Mouse (Mus musculus) CH12.LX (cell line): ENCODE data around the gene Dusp19. TPM values are rescaled to one million over a fixed set of nuclear protein-coding genes. Genes with fewer than 3 reads are reported as not detected.

Source experiments
- DNase-seq: peaks from one replicate; pipeline ENCODE4 v3.0.0-alpha.2; 2013; ENCODE audit errors: extremely low read depth
- H3K27ac ChIP-seq: 2 replicates; pipeline ENCODE4 v1.5.1; 2012; ENCODE audit warnings: low read depth, mild to moderate bottlenecking, control low read depth, moderate library complexity; ENCODE audit not compliant: insufficient read depth
- H3K27me3 ChIP-seq: replicated peaks from 2 replicates; pipeline ENCODE3; 2012; ENCODE audit warnings: inconsistent platforms
- H3K36me3 ChIP-seq, 2 experiments: replicated peaks in 1 of 2; 2 replicates each; pipeline versions ENCODE3 to v1.6.1; 2012; ENCODE audit warnings: inconsistent platforms in 1 of 2, low read length in 1 of 2, mild to moderate bottlenecking in 1 of 2, mixed read lengths in 1 of 2, moderate library complexity in 1 of 2; ENCODE audit not compliant: control insufficient read depth in 1 of 2, insufficient read depth in 1 of 2
- H3K4me1 ChIP-seq, 2 experiments: 2 replicates each; pipeline ENCODE4 v1.6.1; 2012; ENCODE audit warnings: inconsistent platforms in 1 of 2, moderate library complexity in 1 of 2; ENCODE audit not compliant: insufficient read depth in 2 of 2, control insufficient read depth in 1 of 2
- H3K4me2 ChIP-seq: 2 replicates; pipeline ENCODE4 v1.6.1; 2012; ENCODE audit warnings: low read depth, mild to moderate bottlenecking, control low read depth; ENCODE audit not compliant: poor library complexity, insufficient read depth, severe bottlenecking
- H3K4me3 ChIP-seq, 3 experiments: fragments of 150-350 bp in 1 of 3; sonication (generic) in 1 of 3; replicated peaks in 1 of 3; 2 replicates each; pipeline versions ENCODE3 to v1.5.1; 2011 to 2012; ENCODE audit warnings: low read depth in 2 of 3, low read length in 2 of 3, mild to moderate bottlenecking in 2 of 3, moderate library complexity in 2 of 3, control low read depth in 1 of 3, improper control_type of control experiment in 1 of 3, inconsistent platforms in 1 of 3, mixed read lengths in 1 of 3; ENCODE audit not compliant: poor library complexity in 1 of 3
- H3K79me2 ChIP-seq: replicated peaks from 2 replicates; pipeline ENCODE4 v1.6.1; 2012; ENCODE audit warnings: mild to moderate bottlenecking, moderate library complexity; ENCODE audit not compliant: control insufficient read depth, poor library complexity, insufficient read depth, severe bottlenecking; ENCODE audit errors: extremely low read depth
- H3K9ac ChIP-seq: 2 replicates; pipeline ENCODE4 v1.6.1; 2012; ENCODE audit warnings: low read depth, mild to moderate bottlenecking, control low read depth, moderate library complexity; ENCODE audit not compliant: insufficient read depth
- H3K9me3 ChIP-seq: replicated peaks from 2 replicates; pipeline ENCODE3; 2012; ENCODE audit warnings: low read length, inconsistent platforms, mixed read lengths
- CHD2 ChIP-seq: IDR thresholded peaks from 2 replicates; pipeline ENCODE4 v1.6.1; 2011; ENCODE audit warnings: low read length, improper control_type of control experiment
- EP300 ChIP-seq: IDR thresholded peaks from 2 replicates; pipeline ENCODE4 v1.6.1; 2011; ENCODE audit warnings: low read length, improper control_type of control experiment
- ETS1 ChIP-seq: conservative IDR thresholded peaks from 2 replicates; pipeline ENCODE4 v1.6.1; 2012; ENCODE audit warnings: low read depth, mild to moderate bottlenecking, inconsistent platforms, low read length, improper control_type of control experiment, moderate library complexity
- GABPA ChIP-seq: IDR thresholded peaks from 2 replicates; pipeline ENCODE4 v1.6.1; 2012; ENCODE audit warnings: low read depth, low read length, improper control_type of control experiment, inconsistent platforms; ENCODE audit not compliant: insufficient replicate concordance
- IRF4 ChIP-seq: IDR thresholded peaks from 2 replicates; pipeline ENCODE4 v1.6.1; 2014; ENCODE audit warnings: low read depth, mild to moderate bottlenecking, inconsistent platforms, low read length, improper control_type of control experiment
- KAT2A ChIP-seq: IDR thresholded peaks from 2 replicates; pipeline ENCODE4 v1.6.1; 2012; ENCODE audit warnings: low read length, improper control_type of control experiment, inconsistent platforms; ENCODE audit not compliant: insufficient replicate concordance
- MEF2A ChIP-seq: IDR thresholded peaks from 2 replicates; pipeline ENCODE4 v1.6.1; 2014; ENCODE audit warnings: low read depth, mild to moderate bottlenecking, inconsistent platforms, low read length, improper control_type of control experiment, borderline replicate concordance
- MYC ChIP-seq: IDR thresholded peaks from 2 replicates; pipeline ENCODE4 v1.6.1; 2011; ENCODE audit warnings: low read depth, mild to moderate bottlenecking, improper control_type of control experiment, low read length
- PAX5 ChIP-seq: IDR thresholded peaks from 2 replicates; pipeline ENCODE4 v1.6.1; 2012; ENCODE audit warnings: low read length, inconsistent platforms, mixed read lengths
- POLR2A ChIP-seq: IDR thresholded peaks from 2 replicates; pipeline ENCODE4 v1.6.1; 2011; ENCODE audit warnings: low read depth, mild to moderate bottlenecking, improper control_type of control experiment, low read length
- POLR2AphosphoS2 ChIP-seq: IDR thresholded peaks from 2 replicates; pipeline ENCODE4 v1.6.1; 2011; ENCODE audit warnings: low read depth, low read length, improper control_type of control experiment
- RAD21 ChIP-seq: IDR thresholded peaks from 2 replicates; pipeline ENCODE4 v1.6.1; 2011; ENCODE audit warnings: low read depth, mild to moderate bottlenecking, low read length, improper control_type of control experiment, moderate library complexity
- SIN3A ChIP-seq: IDR thresholded peaks from 2 replicates; pipeline ENCODE4 v1.6.1; 2012; ENCODE audit warnings: low read length, improper control_type of control experiment, inconsistent platforms
- TBP ChIP-seq: conservative IDR thresholded peaks from 2 replicates; pipeline ENCODE4 v1.6.1; 2011; ENCODE audit warnings: low read depth, low read length, improper control_type of control experiment
- UBTF ChIP-seq: IDR thresholded peaks from 2 replicates; pipeline ENCODE4 v1.6.1; 2012; ENCODE audit warnings: low read depth, mild to moderate bottlenecking, inconsistent platforms, low read length, improper control_type of control experiment, moderate library complexity
- USF1 ChIP-seq: IDR thresholded peaks from 2 replicates; pipeline ENCODE4 v1.6.1; 2014; ENCODE audit warnings: low read depth, mild to moderate bottlenecking, inconsistent platforms, low read length, improper control_type of control experiment
- ZKSCAN1 ChIP-seq: IDR thresholded peaks from 2 replicates; pipeline ENCODE4 v1.6.1; 2012; ENCODE audit warnings: low read depth, inconsistent platforms, low read length, improper control_type of control experiment, borderline replicate concordance
- ZNF384 ChIP-seq: IDR thresholded peaks from 2 replicates; pipeline ENCODE4 v1.6.1; 2012; ENCODE audit warnings: low read depth, low read length, improper control_type of control experiment, inconsistent platforms
- dilution Hi-C: fragments of 300-500 bp; cut with MboI; formaldehyde crosslinking; loops from 2 replicates; pipeline ENCODE4 v1.14.3; 2020; ENCODE audit warnings: low sequenced_read_pairs; ENCODE audit not compliant: extremely low pct_unique_long_range_greater_than_20kb, extremely low pct_ligation_motif_present
- in situ Hi-C: fragments of 300-500 bp; cut with MboI; formaldehyde crosslinking; loops from 3 replicates; pipeline ENCODE4 v1.14.3; 2019; ENCODE audit warnings: low sequenced_read_pairs, low pct_ligation_motif_present, low pct_unique_long_range_greater_than_20kb, mixed read lengths
- polyA plus RNA-seq: library from polyadenylated mRNA; unstranded; fragments of >175 nt; gene quantifications from 2 replicates; pipeline ENCODE4 v1.2.1, GENCODE M21; 2012; ENCODE audit warnings: low read depth; ENCODE audit not compliant: insufficient read length
- total RNA-seq, 2 experiments: library from RNA; depleted of rRNA; stranded (reverse); fragments of 300-350 nt in 1 of 2; fragments of >200 nt in 1 of 2; gene quantifications; 2 replicates each; pipeline ENCODE4 v1.2.3; 2012 to 2014

The Dusp19 gene
- total and polyA plus RNA-seq, 3 experiments: 19.0 to 27.3 (median 23.1) TPM

DNA sequence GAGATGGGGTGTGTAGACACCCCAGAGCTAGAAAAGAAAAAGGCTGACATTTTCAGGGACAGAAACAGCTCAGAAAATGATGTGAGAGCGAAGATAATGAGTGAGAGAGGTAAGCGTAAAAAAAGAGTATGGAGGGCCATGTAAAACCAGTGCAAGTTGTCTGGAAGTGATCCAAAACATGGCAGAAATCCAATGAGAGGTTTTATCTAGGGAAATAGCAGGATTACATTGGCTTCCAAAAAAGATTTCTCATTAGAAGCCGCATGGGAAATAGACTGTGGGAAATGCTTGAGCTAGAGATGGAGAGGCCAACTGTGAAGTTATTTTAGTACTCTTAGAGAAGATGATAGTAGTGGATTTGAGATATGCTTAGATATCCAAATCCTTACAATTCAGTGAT, 5.1 kb downstream of the Dusp19 start:
- H3K36me3 ChIP-seq: peaks cover 11 to 49% of the 10 kb centered on the region in 2 experiments

DNA sequence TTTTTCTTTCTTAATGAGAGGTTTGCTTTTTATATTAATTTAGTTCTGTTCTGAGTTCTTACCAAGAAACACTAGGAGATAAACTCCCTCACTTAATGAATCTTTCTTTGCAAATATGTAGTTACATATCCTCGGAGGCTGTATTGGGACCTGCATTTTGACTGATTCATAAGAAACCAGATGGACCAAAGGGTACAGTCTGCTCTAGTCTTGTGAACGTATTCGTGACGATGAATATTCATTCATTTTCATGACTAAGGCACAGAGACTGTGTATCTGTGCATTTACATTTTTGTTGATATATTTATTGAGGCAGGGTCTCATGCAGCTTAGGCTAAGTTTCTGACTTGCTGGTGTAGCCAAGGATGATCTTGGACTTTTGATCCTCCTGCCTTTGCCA, 7.7 kb downstream of the Dusp19 start:
- Histone ChIP-seq H3K9ac (no peak overlapping the region), H3K79me2 (no peaks in the 10 kb centered on the region), H3K4me3 (no peak overlapping the region), H3K9me3 (no peaks in the 10 kb centered on the region), H3K4me1 (peaks cover 0 to 1% of the 10 kb centered on the region in 2 experiments; a peak in 2 of 4 replicates), H3K27ac (no peak overlapping the region), H3K4me2 (no peak overlapping the region), H3K36me3 (peaks cover 12 to 59% of the 10 kb centered on the region in 2 experiments), H3K27me3 (no peaks in the 10 kb centered on the region)
- no peak for TF ChIP-seq POLR2A
- in situ Hi-C loops: no loop called here
- no peak for DNase-seq
- dilution Hi-C loops: no loop called here

More for the DNA sequence above, 5.1 kb downstream of the Dusp19 start:
- dilution Hi-C loops (no loop called here), in situ Hi-C loops (no loop called here)
- no peak for DNase-seq
- Histone ChIP-seq H3K27me3 (no peaks in the 10 kb centered on the region), H3K4me2 (no peak overlapping the region), H3K4me3 (no peak overlapping the region), H3K9me3 (no peaks in the 10 kb centered on the region), H3K27ac (no peak overlapping the region), H3K4me1 (peaks cover 0 to 11% of the 10 kb centered on the region in 2 experiments; a peak in 2 of 4 replicates), H3K9ac (no peak overlapping the region), H3K79me2 (no peaks in the 10 kb centered on the region)
- TF ChIP-seq SIN3A (no peak), PAX5 (no peak), USF1 (no peak), POLR2AphosphoS2 (no peak), ZKSCAN1 (no peak), MYC (no peak), EP300 (no peak), ZNF384 (no peak), TBP (no peak), MEF2A (no peak), CHD2 (no peak), RAD21 (no peak), IRF4 (no peak), KAT2A (no peak), UBTF (no peak), ETS1 (no peak), GABPA (no peak)
